9 mouse cellular contexts compared by ENCODE assay signal in genomic region chr3:36853733-36854440, GRCm38 (mm10). TPM values are rescaled to one million over a fixed set of nuclear protein-coding genes. Genes with fewer than 3 reads are reported as not detected.
DNase-seq lines count a peak whose midpoint lies in the region; ATAC-seq and TF ChIP-seq lines count a peak whose summit lies in the region.
"Had no signal": no experiment of that assay in that cellular context is flagged by ENCODE, and none has a peak within 500 bp of the region (broad histone marks: within the 10 kb centered on the region; RNA-seq: fewer than 3 reads in every experiment).

No protein-coding gene starts in this region.

- H3K4me3 ChIP-seq in kidney, postnatal 0 days (replicated peaks; ENCODE audit: low read depth, low read length): no peak overlapping the region
- H3K4me3 ChIP-seq in liver, embryonic 13.5 days (replicated peaks): peak overlapping the region; percentile 37
- no peak overlapping the region for H3K4me3 ChIP-seq in stomach, postnatal 0 days (ENCODE audit: low read depth, low read length)
- no peak overlapping the region for H3K4me3 ChIP-seq in forebrain, postnatal 0 days (ENCODE audit: low read depth, low read length)

- no peaks in the 10 kb centered on the region for H3K9me3 ChIP-seq in kidney, postnatal 0 days (replicated peaks; ENCODE audit: low read length)
- H3K9me3 ChIP-seq in liver, embryonic 13.5 days (replicated peaks): no peaks in the 10 kb centered on the region
- H3K9me3 ChIP-seq in stomach, postnatal 0 days (ENCODE audit: control insufficient read depth, low read length): no peaks in the 10 kb centered on the region
- H3K9me3 ChIP-seq in forebrain, postnatal 0 days (ENCODE audit: low read length): no peaks in the 10 kb centered on the region

- no peaks in the 10 kb centered on the region for H3K36me3 ChIP-seq in kidney, postnatal 0 days (ENCODE audit: insufficient read depth, low read length)
- no peaks in the 10 kb centered on the region for H3K36me3 ChIP-seq in liver, embryonic 13.5 days
- H3K36me3 ChIP-seq in stomach, postnatal 0 days (ENCODE audit: control insufficient read depth, insufficient read depth, low read length): no peaks in the 10 kb centered on the region
- no peaks in the 10 kb centered on the region for H3K36me3 ChIP-seq in forebrain, postnatal 0 days (ENCODE audit: insufficient read depth)

- no peak for TF ChIP-seq EP300 in stomach, postnatal 0 days (optimal IDR thresholded peaks at IDR 0.05)

- peak overlapping the region; percentile 27; the same call in 1 of the 2 replicates for H3K4me2 ChIP-seq in kidney, postnatal 0 days (ENCODE audit: low read length)
- peak overlapping the region; percentile 56 for H3K4me2 ChIP-seq in liver, embryonic 13.5 days
- 0 out of 2 replicates have a peak overlapping the region, but pooled peaks have one; percentile 1 for H3K4me2 ChIP-seq in stomach, postnatal 0 days (replicated peaks; ENCODE audit: low read depth)
- no peak overlapping the region for H3K4me2 ChIP-seq in forebrain, postnatal 0 days (ENCODE audit: low read depth)

- no peak for ATAC-seq in kidney, postnatal 0 days (replicated peaks; ENCODE audit: low FRiP score, low read depth)
- ATAC-seq in liver, embryonic 13.5 days (ENCODE audit: low read depth): peak; percentile 61
- no peak for ATAC-seq in stomach, postnatal 0 days (ENCODE audit: low FRiP score, low TSS enrichment)
- no peak for ATAC-seq in forebrain, postnatal 0 days

- peak; percentile 37 for DNase-seq in kidney, postnatal 0 days (ENCODE audit: low spot score)
- no peak for DNase-seq in kidney, adult 8-10 months
- peak; percentile 84 for DNase-seq in T-cell, adult 2 months (ENCODE audit: low spot score)
- no peak for DNase-seq in liver, embryonic 13.5 days
- DNase-seq in stomach, postnatal 0 days (ENCODE audit: low spot score): no peak
- DNase-seq in frontal cortex, postnatal 10 days (ENCODE audit: low spot score in 2 of 2): no peak
- no peak for DNase-seq in gastrocnemius, postnatal 4 days (ENCODE audit: low spot score in 2 of 2)
- DNase-seq in forebrain, postnatal 0 days: no peak
- DNase-seq: adrenal gland, adult 2 months had no signal

- H3K9ac ChIP-seq in kidney, postnatal 0 days (ENCODE audit: low read depth, low read length): no peak overlapping the region
- H3K9ac ChIP-seq in liver, embryonic 13.5 days: no peak overlapping the region
- H3K9ac ChIP-seq in stomach, postnatal 0 days (ENCODE audit: low read length): no peak overlapping the region
- H3K9ac ChIP-seq in forebrain, postnatal 0 days: no peak overlapping the region

- no peak overlapping the region for H3K27ac ChIP-seq in kidney, postnatal 0 days
- no peak overlapping the region for H3K27ac ChIP-seq in liver, embryonic 13.5 days
- H3K27ac ChIP-seq in stomach, postnatal 0 days (replicated peaks): no peak overlapping the region
- no peak overlapping the region for H3K27ac ChIP-seq in forebrain, postnatal 0 days (ENCODE audit: low read depth, low read length)

- TF ChIP-seq CTCF in kidney, postnatal 0 days (IDR thresholded peaks at IDR 0.05; ENCODE audit: low read depth): peak; percentile 17; the same call in 1 of the 2 replicates
- TF ChIP-seq CTCF in stomach, postnatal 0 days (IDR thresholded peaks at IDR 0.05; ENCODE audit: low read depth): peak; percentile 12; the same call in 1 of the 2 replicates
- no peak for TF ChIP-seq CTCF in forebrain, postnatal 0 days (IDR thresholded peaks at IDR 0.05; ENCODE audit: low read depth)

- H3K4me1 ChIP-seq in kidney, postnatal 0 days (replicated peaks; ENCODE audit: insufficient read depth, low read length): no peaks in the 10 kb centered on the region
- peaks cover 9% of the 10 kb centered on the region for H3K4me1 ChIP-seq in liver, embryonic 13.5 days (replicated peaks)
- H3K4me1 ChIP-seq in stomach, postnatal 0 days (replicated peaks; ENCODE audit: control insufficient read depth, insufficient read depth): no peaks in the 10 kb centered on the region
- H3K4me1 ChIP-seq in forebrain, postnatal 0 days (ENCODE audit: insufficient read depth): no peaks in the 10 kb centered on the region

- WGBS in kidney, postnatal 0 days: 35% methylated on average over 10 of the region's 10 CpGs
- 13% methylated on average over 10 of the region's 10 CpGs for WGBS in liver, embryonic 13.5 days (ENCODE audit: insufficient replicate concordance)
- WGBS in stomach, postnatal 0 days: 32% methylated on average over 10 of the region's 10 CpGs
- WGBS in forebrain, postnatal 0 days: 75% methylated on average over 10 of the region's 10 CpGs

- no peaks in the 10 kb centered on the region for H3K27me3 ChIP-seq in kidney, postnatal 0 days (ENCODE audit: insufficient read depth, low read length)
- no peaks in the 10 kb centered on the region for H3K27me3 ChIP-seq in liver, embryonic 13.5 days
- H3K27me3 ChIP-seq in stomach, postnatal 0 days (ENCODE audit: control insufficient read depth, insufficient read depth, low read length): no peaks in the 10 kb centered on the region
- no peaks in the 10 kb centered on the region for H3K27me3 ChIP-seq in forebrain, postnatal 0 days (ENCODE audit: insufficient read depth, low read length)

RNA-seq across cellular contexts. Expression of gene 4932438A13Rik, which starts 9.0 kb away (rescaled TPM):
- polyA plus RNA-seq in kidney, postnatal 0 days (2015; fragmentation: Nextera tagmentation; extraction: Ambion mirVana): 30.5 and 37.0 TPM in 2 replicates
- polyA plus RNA-seq in liver, embryonic 13.5 days (2015; fragmentation: Nextera tagmentation; extraction: Ambion mirVana): 12.7 and 16.7 TPM in 2 replicates
- 16.7 and 17.1 TPM in 2 replicates for polyA plus RNA-seq in stomach, postnatal 0 days (2015; fragmentation: Nextera tagmentation; extraction: Ambion mirVana)
- 10 to 100 TPM; 39.4 to 48.7 TPM for total RNA-seq in gastrocnemius, postnatal 4 days (2021)
- total RNA-seq in forebrain, postnatal 0 days (2014; rRNA removed): 49.1 and 66.6 TPM in 2 replicates
- 29.4 and 62.5 TPM in 2 replicates for polyA plus RNA-seq in forebrain, postnatal 0 days (2015; fragmentation: Nextera tagmentation; extraction: Ambion mirVana)

Comparison
In these comparisons a context has a peak if more than half of its experiments do, and no peak if none do; other contexts are left out.
1. DNase-seq: peak in kidney, postnatal 0 days (single experiment) and T-cell, adult 2 months (single experiment); none in kidney, adult 8-10 months (0 of 2), liver, embryonic 13.5 days (single experiment), stomach, postnatal 0 days (single experiment), frontal cortex, postnatal 10 days (0 of 2), gastrocnemius, postnatal 4 days (0 of 2) and forebrain, postnatal 0 days (single experiment).